Comparison of ENCODE assay signal across 11 mouse cellular contexts in genomic region chr1:162092899-162093659, GRCm38 (mm10).
DNase-seq lines count a peak whose midpoint lies in the region; ATAC-seq and TF ChIP-seq lines count a peak whose summit lies in the region.
"Had no signal": no experiment of that assay in that cellular context is flagged by ENCODE, and none has a peak within 500 bp of the region (broad histone marks: within the 10 kb centered on the region; RNA-seq: fewer than 3 reads in every experiment).

No protein-coding gene starts in this region.

- H3K27me3 ChIP-seq in kidney, embryonic 15.5 days: no peaks in the 10 kb centered on the region
- H3K27me3 ChIP-seq: Patski had no signal

- H3K9ac ChIP-seq in kidney, embryonic 15.5 days: no peak overlapping the region

- WGBS in kidney, embryonic 15.5 days: 63% methylated on average over 3 of the region's 3 CpGs

- no peaks in the 10 kb centered on the region for H3K9me3 ChIP-seq in kidney, embryonic 15.5 days (replicated peaks)

- H3K36me3 ChIP-seq in kidney, embryonic 15.5 days: no peaks in the 10 kb centered on the region

- no peak for ATAC-seq in kidney, embryonic 15.5 days (replicated peaks; ENCODE audit: low FRiP score)

- H3K4me3 ChIP-seq in kidney, embryonic 15.5 days (replicated peaks): no peak overlapping the region
- no peak overlapping the region for H3K4me3 ChIP-seq in embryonic fibroblast, embryonic 13.5 days (ENCODE audit: insufficient read depth, low read length)

- TF ChIP-seq POLR2A in embryonic fibroblast, embryonic 13.5 days (IDR thresholded peaks at IDR 0.05; ENCODE audit: low read depth, low read length): no peak

- peak; percentile 17 for DNase-seq in adrenal gland, postnatal 14 days
- DNase-seq in adrenal gland, adult (ENCODE audit: inconsistent age in 2 of 2, low spot score in 1 of 2): no peak
- no peak for DNase-seq in kidney, adult 18-20 months
- peak; percentile 21 for DNase-seq in lung, postnatal 36 days
- no peak for DNase-seq in cerebellum, postnatal 4 days (ENCODE audit: low spot score in 2 of 2)
- no peak for DNase-seq in adrenal gland, adult 8-10 months
- DNase-seq: cerebellum, adult 9-11 months; thymus, postnatal 4 days had no signal

- H3K4me2 ChIP-seq in kidney, embryonic 15.5 days: no peak overlapping the region

- H3K4me1 ChIP-seq in kidney, embryonic 15.5 days: peaks cover 16% of the 10 kb centered on the region
- no peaks in the 10 kb centered on the region for H3K4me1 ChIP-seq in embryonic fibroblast, embryonic 13.5 days (ENCODE audit: control insufficient read depth, insufficient read depth, low read length)

- TF ChIP-seq CTCF in embryonic fibroblast, embryonic 13.5 days (IDR thresholded peaks at IDR 0.05; ENCODE audit: borderline replicate concordance, insufficient read depth, low read length): no peak

- peak overlapping the region; percentile 45; the same call in 1 of the 2 replicates for H3K27ac ChIP-seq in kidney, embryonic 15.5 days
- H3K27ac ChIP-seq in embryonic fibroblast, embryonic 13.5 days (ENCODE audit: insufficient read depth, low read length): peak overlapping the region; percentile 99

Comparison
In these comparisons a context has a peak if more than half of its experiments do, and no peak if none do; other contexts are left out.
1. DNase-seq: peak in adrenal gland, postnatal 14 days (single experiment) and lung, postnatal 36 days (single experiment); none in adrenal gland, adult (0 of 2), kidney, adult 18-20 months (single experiment), cerebellum, postnatal 4 days (0 of 2) and adrenal gland, adult 8-10 months (single experiment).